9 mouse cellular contexts compared by ENCODE assay signal in the genomic region with DNA sequence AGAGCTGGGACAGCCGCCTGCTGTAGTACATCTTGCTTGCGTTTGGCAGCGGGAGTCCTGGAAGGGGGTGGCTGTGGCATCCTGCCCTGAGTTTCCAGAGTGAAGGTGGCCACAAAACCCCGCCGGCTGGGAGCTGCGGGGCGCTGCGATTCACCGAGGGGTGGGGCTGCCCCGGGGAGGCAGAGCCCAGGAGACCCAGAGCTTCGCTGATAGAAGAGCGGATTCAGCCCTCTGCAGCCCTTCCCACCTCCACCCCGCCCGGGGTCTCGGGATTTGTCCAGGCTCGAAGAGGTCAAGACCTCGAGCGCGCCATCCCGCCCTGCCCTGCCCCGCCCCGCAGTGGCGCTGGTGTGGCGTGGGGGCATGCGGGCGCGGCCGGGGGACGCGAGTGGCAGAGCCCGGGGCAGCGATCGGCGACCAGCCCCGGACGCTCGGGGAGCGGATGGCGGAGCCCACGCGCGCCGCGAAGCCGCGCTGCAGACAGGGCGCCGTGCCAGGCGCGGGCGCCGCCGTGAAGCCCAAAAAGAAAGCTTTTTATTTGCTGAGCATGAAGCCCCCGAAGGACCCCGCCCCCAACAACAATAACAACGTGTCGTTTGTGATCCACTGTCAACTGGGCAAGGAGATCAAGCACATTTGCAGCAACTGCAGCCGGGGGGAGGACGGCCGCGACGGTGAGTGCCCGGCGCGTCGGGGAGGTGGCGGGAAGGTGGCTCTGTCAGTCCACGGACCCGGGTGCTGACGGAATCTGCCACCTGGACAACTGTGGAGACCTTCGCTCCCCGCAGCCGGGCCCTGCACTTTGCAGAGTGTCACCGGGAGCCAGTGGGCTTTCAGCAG.
DNase-seq lines count a peak whose midpoint lies in the region; ATAC-seq and TF ChIP-seq lines count a peak whose summit lies in the region.
"Had no signal": no experiment of that assay in that cellular context is flagged by ENCODE, and none has a peak within 500 bp of the region (broad histone marks: within the 10 kb centered on the region; RNA-seq: fewer than 3 reads in every experiment).

No protein-coding gene starts in this region.

- H3K9ac ChIP-seq in embryonic facial prominence, embryonic 11.5 days (replicated peaks; ENCODE audit: low read length) = peak overlapping the region; percentile 64
- peak overlapping the region; percentile 67 for H3K9ac ChIP-seq in heart, embryonic 11.5 days (ENCODE audit: low read depth, low read length)
- peak overlapping the region; percentile 63 for H3K9ac ChIP-seq in kidney, postnatal 0 days (ENCODE audit: low read depth, low read length)
- H3K9ac ChIP-seq in liver, embryonic 12.5 days = no peak overlapping the region; the same call in 1 of the 2 replicates
- peak overlapping the region; percentile 72 for H3K9ac ChIP-seq in neural tube, embryonic 14.5 days (replicated peaks; ENCODE audit: low read depth, low read length)

- peak overlapping the region; percentile 100 for H3K4me2 ChIP-seq in embryonic facial prominence, embryonic 11.5 days (ENCODE audit: low read depth, low read length)
- H3K4me2 ChIP-seq in heart, embryonic 11.5 days = peak overlapping the region; percentile 100
- H3K4me2 ChIP-seq in kidney, postnatal 0 days (ENCODE audit: low read length) = peak overlapping the region; percentile 99
- H3K4me2 ChIP-seq in liver, embryonic 12.5 days = peak overlapping the region; percentile 76
- H3K4me2 ChIP-seq in neural tube, embryonic 14.5 days (ENCODE audit: low read depth, low read length) = peak overlapping the region; percentile 100

- H3K4me3 ChIP-seq in spleen, adult 2 months (ENCODE audit: extremely low read depth, insufficient read depth, insufficient read length) = peak overlapping the region; percentile 3; the same call in 1 of the 2 replicates
- H3K4me3 ChIP-seq in embryonic facial prominence, embryonic 11.5 days (ENCODE audit: low read depth, low read length) = peak overlapping the region; percentile 61
- H3K4me3 ChIP-seq in heart, embryonic 11.5 days (ENCODE audit: low read depth, low read length) = peak overlapping the region; percentile 72
- peak overlapping the region; percentile 67 for H3K4me3 ChIP-seq in kidney, postnatal 0 days (replicated peaks; ENCODE audit: low read depth, low read length)
- peak overlapping the region; percentile 54 for H3K4me3 ChIP-seq in liver, embryonic 12.5 days
- H3K4me3 ChIP-seq in neural tube, embryonic 14.5 days (ENCODE audit: low read depth, low read length) = peak overlapping the region; percentile 55

- DNase-seq in spleen, adult 2 months (ENCODE audit: low read depth in 1 of 2, low spot score in 2 of 2) = no peak
- no peak for DNase-seq in spleen, postnatal 10 days (ENCODE audit: low spot score in 2 of 2)
- DNase-seq in embryonic facial prominence, embryonic 11.5 days (ENCODE audit: low spot score) = no peak
- peak; percentile 52 for DNase-seq in kidney, postnatal 0 days (ENCODE audit: low spot score)

- H3K4me1 ChIP-seq in spleen, adult 2 months (ENCODE audit: control insufficient read depth, insufficient read depth, insufficient read length) = no peaks in the 10 kb centered on the region; the same call in 1 of the 2 replicates
- H3K4me1 ChIP-seq in embryonic facial prominence, embryonic 11.5 days (ENCODE audit: control insufficient read depth, insufficient read depth, low read length) = peaks cover 3% of the 10 kb centered on the region; the same call in 1 of the 2 replicates
- no peaks in the 10 kb centered on the region; the same call in 1 of the 2 replicates for H3K4me1 ChIP-seq in heart, embryonic 11.5 days (ENCODE audit: control insufficient read depth, insufficient read depth, low read length)
- H3K4me1 ChIP-seq in kidney, postnatal 0 days (replicated peaks; ENCODE audit: insufficient read depth, low read length) = no peaks in the 10 kb centered on the region; the same call in 1 of the 2 replicates
- peaks cover 9% of the 10 kb centered on the region; the same call in 1 of the 2 replicates for H3K4me1 ChIP-seq in liver, embryonic 12.5 days
- peaks cover 14% of the 10 kb centered on the region for H3K4me1 ChIP-seq in neural tube, embryonic 14.5 days (ENCODE audit: control insufficient read depth, insufficient read depth, low read length)

- TF ChIP-seq POLR2A in spleen, adult 2 months (IDR thresholded peaks at IDR 0.05; ENCODE audit: low read depth, low read length) = no peak

- 3% methylated on average over 68 of the region's 74 CpGs for WGBS in spleen, adult 2 months
- 1% methylated on average over 70 of the region's 74 CpGs for WGBS in embryonic facial prominence, embryonic 11.5 days
- WGBS in heart, embryonic 11.5 days (ENCODE audit: insufficient replicate concordance) = under 1% methylated on average over 73 of the region's 74 CpGs
- under 1% methylated on average over 71 of the region's 74 CpGs for WGBS in kidney, postnatal 0 days
- 1% methylated on average over 74 of the region's 74 CpGs for WGBS in liver, embryonic 12.5 days (ENCODE audit: insufficient replicate concordance)
- WGBS in neural tube, embryonic 14.5 days = under 1% methylated on average over 74 of the region's 74 CpGs

- ATAC-seq in embryonic facial prominence, embryonic 11.5 days (replicated peaks; ENCODE audit: insufficient number of reproducible peaks, low FRiP score, low TSS enrichment, low read depth) = no peak; the same call in 1 of the 2 replicates
- ATAC-seq in heart, embryonic 11.5 days (replicated peaks; ENCODE audit: insufficient number of reproducible peaks, low FRiP score, low TSS enrichment) = 0 out of 2 replicates have a peak, but pooled peaks have one; percentile 26
- ATAC-seq in kidney, postnatal 0 days (replicated peaks; ENCODE audit: low FRiP score, low read depth) = peak; percentile 33; the same call in 1 of the 2 replicates
- no peak for ATAC-seq in liver, embryonic 12.5 days
- ATAC-seq in neural tube, embryonic 14.5 days (ENCODE audit: low read depth) = peak; percentile 69
- no peak for ATAC-seq in activated CD4-positive, CD25-positive, alpha-beta regulatory T cell, adult 4 months

- TF ChIP-seq CTCF in spleen, adult 2 months (IDR thresholded peaks at IDR 0.05; ENCODE audit: extremely low read depth, insufficient read depth, insufficient read length, insufficient replicate concordance) = no peak
- TF ChIP-seq CTCF in kidney, postnatal 0 days (IDR thresholded peaks at IDR 0.05; ENCODE audit: low read depth) = no peak

- H3K27me3 ChIP-seq in spleen, adult 2 months (ENCODE audit: control insufficient read depth, insufficient read depth, low read length) = peaks cover 5% of the 10 kb centered on the region; the same call in 1 of the 2 replicates
- 0 out of 2 replicates have a peak, but pooled peaks cover 2% of the 10 kb centered on the region for H3K27me3 ChIP-seq in embryonic facial prominence, embryonic 11.5 days (ENCODE audit: control insufficient read depth, insufficient read depth, low read length)
- peaks cover 8% of the 10 kb centered on the region for H3K27me3 ChIP-seq in heart, embryonic 11.5 days (ENCODE audit: control insufficient read depth, insufficient read depth, low read length)
- no peaks in the 10 kb centered on the region for H3K27me3 ChIP-seq in kidney, postnatal 0 days (ENCODE audit: insufficient read depth, low read length)
- H3K27me3 ChIP-seq in liver, embryonic 12.5 days (replicated peaks) = peaks cover 43% of the 10 kb centered on the region
- H3K27me3 ChIP-seq in neural tube, embryonic 14.5 days (ENCODE audit: control insufficient read depth, insufficient read depth, low read length) = peaks cover 3% of the 10 kb centered on the region; the same call in 1 of the 2 replicates
- H3K27me3 ChIP-seq: CH12.LX had no signal

- no peak overlapping the region for H3K27ac ChIP-seq in spleen, adult 2 months (ENCODE audit: insufficient read depth, low read length)
- H3K27ac ChIP-seq in embryonic facial prominence, embryonic 11.5 days (replicated peaks; ENCODE audit: low read depth, low read length) = no peak overlapping the region
- H3K27ac ChIP-seq in heart, embryonic 11.5 days (ENCODE audit: low read depth, low read length) = no peak overlapping the region
- H3K27ac ChIP-seq in kidney, postnatal 0 days = no peak overlapping the region; the same call in 1 of the 2 replicates
- no peak overlapping the region for H3K27ac ChIP-seq in liver, embryonic 12.5 days
- no peak overlapping the region for H3K27ac ChIP-seq in neural tube, embryonic 14.5 days (ENCODE audit: low read depth, low read length)

- H3K36me3 ChIP-seq in spleen, adult 2 months (ENCODE audit: control insufficient read depth, insufficient read depth, low read length) = no peaks in the 10 kb centered on the region
- no peaks in the 10 kb centered on the region for H3K36me3 ChIP-seq in embryonic facial prominence, embryonic 11.5 days (replicated peaks; ENCODE audit: control insufficient read depth, insufficient read depth, low read depth, low read length)
- H3K36me3 ChIP-seq in heart, embryonic 11.5 days (ENCODE audit: control insufficient read depth, insufficient read depth, low read length) = no peaks in the 10 kb centered on the region
- no peaks in the 10 kb centered on the region for H3K36me3 ChIP-seq in kidney, postnatal 0 days (ENCODE audit: insufficient read depth, low read length)
- no peaks in the 10 kb centered on the region for H3K36me3 ChIP-seq in liver, embryonic 12.5 days
- H3K36me3 ChIP-seq in neural tube, embryonic 14.5 days (ENCODE audit: control insufficient read depth, insufficient read depth, low read length) = no peaks in the 10 kb centered on the region

- H3K9me3 ChIP-seq in embryonic facial prominence, embryonic 11.5 days (replicated peaks; ENCODE audit: control insufficient read depth, low read length) = no peaks in the 10 kb centered on the region
- H3K9me3 ChIP-seq in heart, embryonic 11.5 days (replicated peaks; ENCODE audit: control insufficient read depth, low read length) = no peaks in the 10 kb centered on the region
- no peaks in the 10 kb centered on the region for H3K9me3 ChIP-seq in kidney, postnatal 0 days (replicated peaks; ENCODE audit: low read length)
- H3K9me3 ChIP-seq in liver, embryonic 12.5 days (replicated peaks) = no peaks in the 10 kb centered on the region
- no peaks in the 10 kb centered on the region for H3K9me3 ChIP-seq in neural tube, embryonic 14.5 days (ENCODE audit: control insufficient read depth, low read length)

Comparison
In these comparisons a context has a peak if more than half of its experiments do, and no peak if none do; other contexts are left out.
1. H3K4me3 ChIP-seq: peak in every context shown above with its lines; median percentile 72 in heart, embryonic 11.5 days; 67 in kidney, postnatal 0 days; 61 in embryonic facial prominence, embryonic 11.5 days; 55 in neural tube, embryonic 14.5 days; 54 in liver, embryonic 12.5 days; 3 in spleen, adult 2 months.
2. ATAC-seq: peak in heart, embryonic 11.5 days (single experiment), kidney, postnatal 0 days (single experiment) and neural tube, embryonic 14.5 days (single experiment); none in embryonic facial prominence, embryonic 11.5 days (single experiment), liver, embryonic 12.5 days (single experiment) and activated CD4-positive, CD25-positive, alpha-beta regulatory T cell, adult 4 months (single experiment).
3. Peak in every context shown above with its lines, with median percentiles within 50 percentile points of each other: H3K4me2 ChIP-seq.